Mouse (Mus musculus) E14TG2a.4 (cell line): ENCODE results near the gene Spns3.

Experiments
- H3K27me3 ChIP-seq: 2 replicates; pipeline ENCODE4 v1.6.1; 2014; ENCODE audit warnings: low read length, control low read depth; ENCODE audit not compliant: insufficient read depth
- H3K36me3 ChIP-seq: 2 replicates; pipeline ENCODE4 v1.6.1; 2014; ENCODE audit warnings: low read length, control low read depth; ENCODE audit not compliant: insufficient read depth
- H3K4me1 ChIP-seq: replicated peaks from 2 replicates; pipeline ENCODE4 v1.6.1; 2014; ENCODE audit warnings: low read depth, low read length, control low read depth
- H3K4me3 ChIP-seq: replicated peaks from 2 replicates; pipeline ENCODE4 v1.5.1; 2014; ENCODE audit warnings: mild to moderate bottlenecking, low read length
- H3K9me3 ChIP-seq: 2 replicates; pipeline ENCODE4 v1.6.1; 2014; ENCODE audit warnings: low read length, control low read depth
- CTCF ChIP-seq: conservative IDR thresholded peaks from 2 replicates; pipeline ENCODE4 v1.5.1; 2014; ENCODE audit warnings: low read length
- NANOG ChIP-seq: IDR thresholded peaks from 2 replicates; pipeline ENCODE4 v1.6.1; 2014; ENCODE audit warnings: borderline replicate concordance, low read length, mixed read lengths
- POU5F1 ChIP-seq: IDR thresholded peaks from 2 replicates; pipeline ENCODE4 v1.6.1; 2014; ENCODE audit warnings: low read length, borderline replicate concordance

The Spns3 gene

DNA sequence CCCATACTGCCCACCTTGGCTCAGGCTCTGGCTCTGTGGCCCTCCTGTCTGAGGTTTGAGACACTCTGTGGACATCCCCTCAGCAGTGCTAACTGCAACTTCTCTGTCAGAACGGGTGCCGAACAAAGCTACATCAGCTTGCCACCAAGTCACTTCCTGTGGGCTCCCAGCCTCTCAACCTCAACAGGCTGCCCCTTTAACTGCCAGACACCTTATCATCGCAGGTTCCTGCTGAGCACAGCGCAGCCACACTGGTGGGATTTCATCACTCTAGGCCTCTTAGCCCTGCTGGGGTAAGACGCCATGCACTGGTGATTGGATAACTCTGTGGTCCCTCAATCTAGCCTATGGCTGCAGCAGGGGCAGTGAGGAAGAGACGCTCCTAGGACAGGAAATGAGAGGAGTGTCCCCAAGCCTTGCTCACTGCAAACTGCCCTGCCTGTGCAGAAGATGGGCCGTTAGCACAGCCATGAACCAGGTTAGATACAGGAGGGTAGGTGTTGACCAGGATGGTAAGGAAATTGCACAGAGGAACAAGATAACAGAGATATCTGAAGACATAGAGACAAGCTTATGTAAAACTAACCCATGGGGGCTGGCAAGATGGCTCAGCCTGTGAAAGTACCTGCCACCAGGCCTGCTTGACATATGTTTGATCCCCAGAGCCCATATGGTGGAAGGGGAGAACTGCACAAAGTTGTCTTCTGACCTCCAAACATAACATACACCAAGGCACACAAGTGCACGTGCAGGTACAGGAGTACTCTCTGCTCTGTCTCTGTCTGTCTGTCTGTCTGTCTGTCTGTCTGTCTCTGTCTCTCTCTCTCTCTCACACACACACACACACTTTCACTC is at the start of gene Spns3:
Gene Spns3 (minus strand): TSS at position 373 of the 855 bp plus-strand sequence.
- peaks cover 5% of the 10 kb centered on the region for H3K4me1 ChIP-seq
- TF ChIP-seq POU5F1 (no peak), CTCF (no peak), NANOG (no peak)
- H3K27me3 ChIP-seq = peaks cover 3% of the 10 kb centered on the region; the same call in 1 of the 2 replicates
- no peaks in the 10 kb centered on the region for H3K9me3 ChIP-seq
- no peak within 1 kb of the TSS for H3K4me3 ChIP-seq
- H3K36me3 ChIP-seq = no peaks in the 10 kb centered on the region

DNA sequence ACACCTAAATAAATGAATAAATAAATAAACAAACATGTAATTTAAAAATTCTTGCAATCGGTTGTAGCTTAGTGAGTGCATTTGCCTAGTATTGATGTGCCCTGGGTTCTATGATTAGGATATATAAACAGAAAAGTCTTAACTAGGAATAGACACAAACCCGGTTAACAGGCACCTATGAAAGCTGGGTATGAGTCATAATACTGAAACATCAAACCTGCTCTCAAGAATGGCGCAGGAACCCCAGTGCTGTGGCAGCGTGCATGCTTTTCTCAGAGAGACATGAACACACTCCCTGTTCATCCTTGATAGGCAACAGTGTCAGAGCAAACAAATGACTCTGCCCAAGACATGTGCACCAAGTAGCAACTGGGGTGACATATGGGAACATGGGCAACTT is 47.5 kb upstream of the Spns3 start:
- no peak overlapping the region for H3K4me3 ChIP-seq
- no peaks in the 10 kb centered on the region for H3K36me3 ChIP-seq
- H3K4me1 ChIP-seq = peaks cover 33% of the 10 kb centered on the region
- no peaks in the 10 kb centered on the region for H3K9me3 ChIP-seq
- TF ChIP-seq POU5F1 = no peak
- TF ChIP-seq NANOG = no peak
- TF ChIP-seq CTCF = no peak
- no peaks in the 10 kb centered on the region for H3K27me3 ChIP-seq

DNA sequence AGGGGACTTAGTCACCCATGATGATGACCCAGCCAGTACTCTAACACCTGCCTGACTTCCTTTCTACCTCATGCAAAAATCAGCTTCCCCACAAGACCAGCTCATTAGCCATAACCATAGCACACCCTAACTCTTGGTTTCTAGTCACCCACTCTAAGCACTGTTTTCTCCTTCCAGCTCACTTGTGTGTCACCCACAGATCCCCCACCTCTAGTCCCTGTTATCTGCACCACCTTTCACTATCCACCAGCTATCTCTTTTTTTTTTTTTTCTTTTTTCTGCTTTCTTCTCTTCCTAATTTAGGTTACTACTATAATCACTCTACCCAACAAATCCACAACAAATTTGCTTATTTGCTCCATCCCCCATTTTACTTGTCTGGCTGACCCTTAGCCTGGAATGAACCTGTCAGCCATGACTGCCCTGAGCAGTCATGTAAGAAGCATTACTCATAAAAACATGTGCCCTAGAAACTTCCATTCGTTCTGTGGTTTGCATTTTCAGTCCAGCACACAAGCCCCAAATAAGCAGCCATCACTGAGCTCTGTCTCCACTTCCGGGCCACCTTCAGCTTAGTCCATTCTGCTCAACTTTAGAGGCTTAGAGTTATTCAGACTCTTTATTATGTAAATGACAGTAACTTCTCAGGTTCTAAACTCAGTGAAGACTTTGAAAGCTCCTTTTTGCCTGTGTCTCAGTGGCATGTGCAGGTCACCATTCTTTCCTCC is 44.9 kb upstream of the Spns3 start:
- TF ChIP-seq CTCF (no peak), NANOG (no peak), POU5F1 (no peak)
- Histone ChIP-seq H3K4me1 (peaks cover 33% of the 10 kb centered on the region), H3K36me3 (no peaks in the 10 kb centered on the region), H3K4me3 (no peak overlapping the region), H3K9me3 (no peaks in the 10 kb centered on the region), H3K27me3 (no peaks in the 10 kb centered on the region)

DNA sequence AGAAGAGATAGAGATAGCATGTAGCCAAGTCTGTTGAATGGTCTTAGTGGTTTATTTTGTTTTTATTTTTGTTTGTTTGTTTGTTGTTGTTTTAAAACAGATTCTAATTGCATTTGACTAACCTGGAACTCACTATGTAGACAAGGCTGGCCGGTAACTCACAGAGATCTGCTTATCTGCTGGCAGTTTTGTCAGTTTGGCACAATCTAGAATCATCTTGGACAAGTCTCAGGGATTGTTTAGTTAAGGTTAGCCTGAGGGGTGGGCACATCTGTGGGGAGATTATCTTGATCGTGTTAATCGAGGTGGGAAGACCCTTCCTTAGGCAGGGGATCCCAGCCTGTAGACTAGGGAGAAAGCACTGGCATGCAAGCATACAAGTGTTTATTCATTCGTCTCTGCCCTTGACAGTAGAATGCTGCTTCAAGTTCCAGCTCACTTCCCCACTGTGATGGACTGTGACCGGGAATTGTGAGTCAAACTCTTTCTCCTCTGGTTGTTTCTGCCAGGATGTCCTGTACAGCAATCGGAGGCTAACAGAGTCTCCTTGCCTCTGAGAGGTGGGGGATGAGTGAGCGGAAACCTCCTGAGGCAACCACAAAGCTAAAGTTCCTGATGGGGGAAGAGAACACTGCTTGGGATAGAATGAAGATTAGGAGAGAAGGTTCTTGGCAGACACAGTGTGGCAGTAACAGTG is 37.4 kb upstream of the Spns3 start:
- Histone ChIP-seq H3K4me1 (peaks cover 32% of the 10 kb centered on the region), H3K27me3 (no peaks in the 10 kb centered on the region), H3K4me3 (no peak overlapping the region), H3K36me3 (no peaks in the 10 kb centered on the region), H3K9me3 (no peaks in the 10 kb centered on the region)
- no peak for TF ChIP-seq NANOG

DNA sequence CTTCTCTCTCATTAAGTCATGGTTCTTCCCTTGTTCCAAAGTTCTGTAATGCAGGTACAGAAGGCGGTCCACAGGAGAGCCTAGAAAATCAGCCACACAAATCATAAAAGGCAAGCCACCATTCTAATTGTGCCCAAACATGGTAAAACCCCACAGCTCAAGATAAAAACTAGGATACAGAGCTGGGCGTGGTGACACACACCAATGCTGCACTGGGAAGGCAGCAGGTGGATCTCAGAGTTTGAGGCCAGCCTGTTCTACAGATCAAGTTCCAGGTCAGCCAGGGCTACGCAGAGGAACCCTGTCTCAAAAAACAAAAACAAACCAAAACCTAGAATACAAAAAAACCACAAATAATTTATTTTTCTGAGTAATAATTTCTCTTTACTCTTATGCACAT is 36.3 kb upstream of the Spns3 start:
- Histone ChIP-seq H3K4me1 (peaks cover 42% of the 10 kb centered on the region), H3K4me3 (peak overlapping the region; percentile 63), H3K36me3 (no peaks in the 10 kb centered on the region), H3K9me3 (no peaks in the 10 kb centered on the region), H3K27me3 (no peaks in the 10 kb centered on the region)
- TF ChIP-seq NANOG (no peak), CTCF (no peak), POU5F1 (no peak)

DNA sequence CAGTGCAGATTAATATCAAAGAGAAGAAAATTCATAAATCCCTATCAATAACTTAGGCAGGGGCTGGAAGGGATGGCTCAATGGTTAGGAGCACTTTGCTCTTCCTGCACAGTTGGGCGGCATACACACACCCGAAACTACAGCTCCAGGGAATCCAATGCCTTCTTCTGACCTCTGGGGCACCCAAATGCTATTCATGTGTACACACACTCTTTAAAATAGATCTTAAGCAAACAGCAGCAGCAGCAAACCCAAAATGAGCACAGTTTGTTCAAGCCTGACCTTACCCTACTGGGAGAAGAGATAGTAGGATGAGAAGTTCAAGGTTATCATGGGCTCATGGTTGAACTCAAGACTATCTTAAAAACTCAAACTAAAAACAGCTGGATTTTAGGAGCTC is 32.8 kb upstream of the Spns3 start:
- H3K4me1 ChIP-seq = peaks cover 64% of the 10 kb centered on the region
- no peak for TF ChIP-seq NANOG
- no peak for TF ChIP-seq CTCF
- no peak for TF ChIP-seq POU5F1

DNA sequence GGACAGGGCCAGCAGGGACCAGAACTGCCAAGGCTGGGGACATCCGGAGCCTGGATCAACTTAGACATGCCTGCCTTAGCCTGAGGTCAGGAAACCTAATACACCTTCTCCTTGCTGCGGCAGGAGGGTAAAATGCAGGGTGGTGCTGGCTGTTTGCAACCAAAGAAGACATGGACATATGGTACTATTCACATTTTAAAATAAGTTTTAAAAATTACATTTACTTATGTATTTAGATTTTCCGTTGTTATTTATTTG is 32.1 kb upstream of the Spns3 start:
- Histone ChIP-seq H3K4me1 (peaks cover 64% of the 10 kb centered on the region), H3K36me3 (no peaks in the 10 kb centered on the region), H3K9me3 (no peaks in the 10 kb centered on the region), H3K4me3 (peak overlapping the region; percentile 21; the same call in 1 of the 2 replicates), H3K27me3 (no peaks in the 10 kb centered on the region)
- TF ChIP-seq NANOG (no peak), POU5F1 (no peak), CTCF (no peak)

More for the DNA sequence above, 32.8 kb upstream of the Spns3 start:
- Histone ChIP-seq H3K9me3 (no peaks in the 10 kb centered on the region), H3K4me3 (no peak overlapping the region), H3K36me3 (no peaks in the 10 kb centered on the region), H3K27me3 (no peaks in the 10 kb centered on the region)

DNA sequence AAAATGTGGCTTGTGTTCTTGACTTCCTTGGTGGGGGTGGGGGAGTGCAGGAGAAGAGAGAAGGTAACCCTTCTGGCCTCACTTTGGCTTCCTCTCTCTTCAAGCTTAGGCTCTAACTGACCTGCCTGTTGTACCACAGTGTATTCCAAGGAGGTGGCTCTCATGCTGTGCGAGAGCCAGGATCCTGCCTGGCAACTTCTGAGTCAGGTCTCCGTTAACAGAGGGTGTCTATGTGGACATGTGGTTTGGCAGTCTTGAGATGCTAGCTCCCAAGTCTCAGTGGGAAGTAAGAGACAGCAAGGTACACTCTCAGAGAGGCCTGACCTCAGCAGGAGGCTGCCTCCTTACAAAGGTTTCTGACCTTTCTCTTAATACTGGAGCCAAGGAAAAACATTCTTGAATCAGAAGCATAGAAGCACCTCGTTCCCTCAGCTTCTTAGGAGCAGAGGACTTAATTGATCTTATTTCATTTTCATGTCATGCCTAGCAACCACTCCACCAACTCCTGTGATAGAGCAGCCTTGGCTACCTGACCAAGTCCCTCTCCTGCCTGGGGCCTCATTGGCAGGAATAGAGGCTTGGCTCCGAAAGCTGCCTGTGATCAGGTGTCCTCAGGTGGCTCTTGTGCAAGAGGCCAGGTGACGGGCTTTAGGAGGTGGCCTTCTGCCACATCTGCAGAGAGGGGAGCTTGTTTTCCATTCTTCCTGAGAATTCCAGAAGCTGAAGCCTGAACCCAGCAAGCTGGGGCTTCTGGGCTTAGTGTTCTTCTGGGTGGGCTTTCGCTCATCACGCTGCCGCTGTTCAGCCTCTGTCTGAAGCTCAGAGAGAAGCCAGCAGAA is 31.5 kb upstream of the Spns3 start:
- Histone ChIP-seq H3K27me3 (no peaks in the 10 kb centered on the region), H3K9me3 (no peaks in the 10 kb centered on the region), H3K4me1 (peaks cover 61% of the 10 kb centered on the region), H3K4me3 (peak overlapping the region; percentile 21; the same call in 1 of the 2 replicates), H3K36me3 (no peaks in the 10 kb centered on the region)
- TF ChIP-seq CTCF = no peak
- TF ChIP-seq POU5F1 = no peak
- TF ChIP-seq NANOG = no peak
